Mouse (Mus musculus) MEL (cell line): ENCODE data around the gene Kctd5.

ENCODE experiments used
- CTCF ChIP-seq, 3 experiments: IDR thresholded peaks in 2 of 3; conservative IDR thresholded peaks in 1 of 3; 2 replicates each; pipeline ENCODE4 v1.5.1; 2011 to 2012; ENCODE audit warnings: low read length in 3 of 3, low read depth in 2 of 3, mild to moderate bottlenecking in 2 of 3, improper control_type of control experiment in 1 of 3, inconsistent platforms in 1 of 3, mixed read lengths in 1 of 3, moderate library complexity in 1 of 3; ENCODE audit not compliant: control insufficient read depth in 1 of 3, insufficient read depth in 1 of 3, poor library complexity in 1 of 3, severe bottlenecking in 1 of 3
- E2F4 ChIP-seq: IDR thresholded peaks from 2 replicates; pipeline ENCODE4 v1.6.1; 2011; ENCODE audit warnings: low read depth, low read length, improper control_type of control experiment, borderline replicate concordance
- ETS1 ChIP-seq: IDR thresholded peaks from 2 replicates; pipeline ENCODE4 v1.6.1; 2012; ENCODE audit warnings: low read depth, mild to moderate bottlenecking, inconsistent platforms, low read length, improper control_type of control experiment, moderate library complexity
- GABPA ChIP-seq: IDR thresholded peaks from 2 replicates; pipeline ENCODE4 v1.6.1; 2012; ENCODE audit warnings: low read depth, mild to moderate bottlenecking, inconsistent platforms, low read length, improper control_type of control experiment, moderate library complexity
- GATA1 ChIP-seq: IDR thresholded peaks from 2 replicates; pipeline ENCODE4 v1.6.1; 2011; ENCODE audit warnings: low read depth, low read length, improper control_type of control experiment
- MEF2A ChIP-seq: IDR thresholded peaks from 2 replicates; pipeline ENCODE4 v1.6.1; 2014; ENCODE audit warnings: low read depth, mild to moderate bottlenecking, inconsistent platforms, low read length, improper control_type of control experiment; ENCODE audit not compliant: poor library complexity, insufficient replicate concordance, severe bottlenecking; ENCODE audit errors: extremely low read depth
- POLR2A ChIP-seq, 2 experiments: IDR thresholded peaks; 2 replicates each; pipeline ENCODE4 v1.6.1; 2011 to 2012; ENCODE audit warnings: low read length in 2 of 2, mild to moderate bottlenecking in 2 of 2, control low read depth in 1 of 2, improper control_type of control experiment in 1 of 2, low read depth in 1 of 2, moderate library complexity in 1 of 2; ENCODE audit not compliant: control insufficient read depth in 1 of 2, insufficient read depth in 1 of 2, poor library complexity in 1 of 2
- SIN3A ChIP-seq: IDR thresholded peaks from 2 replicates; pipeline ENCODE4 v1.6.1; 2012; ENCODE audit warnings: low read length, improper control_type of control experiment, inconsistent platforms
- ZNF384 ChIP-seq: IDR thresholded peaks from 2 replicates; pipeline ENCODE4 v1.6.1; 2012; ENCODE audit warnings: low read depth, mild to moderate bottlenecking, inconsistent platforms, low read length, improper control_type of control experiment

DNA sequence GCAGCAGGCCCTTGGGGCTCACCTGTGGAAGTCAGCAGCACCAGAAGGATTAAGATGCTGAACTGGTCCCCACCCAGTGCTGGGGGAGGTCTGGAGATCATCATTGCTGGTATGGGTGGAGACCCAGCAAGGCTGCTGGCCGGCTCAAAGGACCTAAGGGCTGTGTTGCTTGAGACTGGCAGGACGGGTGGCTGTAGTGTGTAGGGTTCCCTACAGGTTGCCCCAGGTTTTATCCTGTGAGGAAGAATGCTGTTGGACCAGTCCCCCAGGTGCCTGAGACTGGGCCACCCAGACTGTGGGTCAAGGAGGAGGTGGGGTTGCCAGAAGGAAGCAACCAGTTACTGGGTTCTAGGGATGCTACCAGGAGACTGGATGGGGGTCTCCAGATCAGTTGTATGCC lies 75.4 kb downstream of the Kctd5 start, which contains the start of gene Prss22:
- TF ChIP-seq CTCF (IDR thresholded peaks at IDR 0.05 in 2 of 3, conservative IDR thresholded peaks at IDR 0.05 in 1 of 3; ENCODE audit: control insufficient read depth in 1 of 3, insufficient read depth in 1 of 3, low read depth in 2 of 3, low read length in 3 of 3, poor library complexity in 1 of 3, severe bottlenecking in 1 of 3): no peak
- no peak for TF ChIP-seq GABPA
- no peak for TF ChIP-seq SIN3A
- no peak for TF ChIP-seq GATA1
- TF ChIP-seq POLR2A (IDR thresholded peaks at IDR 0.05; ENCODE audit: control insufficient read depth in 1 of 2, insufficient read depth in 1 of 2, low read depth in 1 of 2, low read length in 2 of 2, poor library complexity in 1 of 2): no peak
- no peak for TF ChIP-seq ETS1
- no peak for TF ChIP-seq MEF2A
- no peak for TF ChIP-seq ZNF384
- TF ChIP-seq E2F4: no peak
